Mouse (Mus musculus): ENCODE data around the gene Ghitm.
A peak's percentile ranks its signal among the peaks of the same experiment; 100 is the strongest.
"Not testable (repeated sequence)": the region's sequence is repeated elsewhere in the genome, so short reads cannot be mapped to it uniquely, and the experiment has no call there.

Gene Ghitm

GRCm38 (mm10) chr14:37135127-37135593, at the start of gene Ghitm:
Gene Ghitm, minus strand, starts transcription at chr14:37135272.
- DNase-seq, result peak; percentile 96 to 98

DNA sequence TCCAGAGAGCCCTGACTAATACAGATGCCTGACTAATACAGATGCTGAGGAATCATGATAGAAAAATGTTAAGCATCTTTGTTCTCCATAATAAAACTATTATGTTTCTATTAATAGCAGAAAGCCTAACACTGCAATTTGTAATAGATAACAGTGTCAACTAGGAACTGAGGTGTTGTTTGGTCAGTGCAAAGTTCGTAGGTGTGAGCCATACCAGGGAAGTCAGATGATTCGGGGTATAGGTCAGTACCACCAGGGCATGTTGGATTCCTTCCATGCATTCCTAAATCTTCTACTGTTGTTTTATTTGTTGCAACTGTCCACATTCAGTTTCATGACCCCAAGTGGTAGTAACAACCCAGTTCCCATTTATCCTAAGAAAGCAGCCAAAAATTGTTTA, 49.8 kb upstream of the Ghitm start:
- DNase-seq, result no peak

DNA sequence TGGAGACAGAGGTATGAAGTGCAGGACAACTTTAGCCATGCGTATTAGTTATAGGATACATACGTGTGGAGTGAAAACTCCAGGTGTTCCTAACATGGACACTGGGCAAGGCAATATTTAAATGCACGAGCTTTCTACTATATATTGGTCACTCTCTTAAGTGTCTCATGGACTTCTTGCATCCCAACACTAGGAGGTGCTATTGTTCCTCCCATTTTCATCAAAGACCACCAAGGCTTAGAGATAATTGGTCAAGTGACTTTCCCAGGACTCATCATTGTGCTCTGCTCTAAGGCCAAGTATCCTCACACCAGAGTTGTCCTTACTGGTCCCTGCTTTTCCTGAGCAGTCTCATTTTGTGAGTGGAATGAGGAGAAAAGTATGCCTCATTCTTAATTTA, 39.4 kb upstream of the Ghitm start:
- DNase-seq, result no peak

- DNase-seq, result peak in 1 of 2 experiments; percentile 2
Measured at GRCm38 (mm10) chr14:37165266-37165926, 30.3 kb upstream of the Ghitm start.

DNA sequence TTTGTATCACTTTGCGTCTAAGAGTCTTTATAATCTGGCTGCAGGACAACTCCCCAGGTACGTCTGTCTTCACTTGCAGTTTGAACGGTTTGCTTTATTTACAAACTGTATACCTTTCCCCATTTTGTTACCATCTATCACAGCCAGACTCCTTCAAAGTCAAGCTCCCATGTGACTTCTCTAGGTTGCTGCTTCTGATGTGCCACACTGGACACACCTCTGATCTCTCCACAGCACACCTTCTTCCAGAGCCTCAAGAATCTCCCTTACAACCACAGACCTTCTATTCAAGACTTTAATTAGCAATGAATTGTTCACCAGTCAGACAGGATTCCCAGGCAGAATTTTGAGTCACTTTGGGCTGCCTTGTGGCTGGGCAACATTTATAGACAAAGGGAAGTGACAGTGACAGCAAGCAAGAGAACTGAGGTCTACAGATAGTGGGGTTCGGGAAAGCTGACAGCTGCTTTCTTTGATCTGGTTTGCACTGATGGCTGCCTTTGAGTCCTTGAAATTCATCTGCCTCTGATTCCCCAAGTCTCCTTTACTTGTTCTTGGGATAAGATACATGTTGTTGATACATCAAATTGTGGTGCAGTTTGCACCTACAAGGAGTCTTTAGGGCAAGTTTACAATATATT, 29.4 kb upstream of the Ghitm start:
- DNase-seq, result no peak

DNA sequence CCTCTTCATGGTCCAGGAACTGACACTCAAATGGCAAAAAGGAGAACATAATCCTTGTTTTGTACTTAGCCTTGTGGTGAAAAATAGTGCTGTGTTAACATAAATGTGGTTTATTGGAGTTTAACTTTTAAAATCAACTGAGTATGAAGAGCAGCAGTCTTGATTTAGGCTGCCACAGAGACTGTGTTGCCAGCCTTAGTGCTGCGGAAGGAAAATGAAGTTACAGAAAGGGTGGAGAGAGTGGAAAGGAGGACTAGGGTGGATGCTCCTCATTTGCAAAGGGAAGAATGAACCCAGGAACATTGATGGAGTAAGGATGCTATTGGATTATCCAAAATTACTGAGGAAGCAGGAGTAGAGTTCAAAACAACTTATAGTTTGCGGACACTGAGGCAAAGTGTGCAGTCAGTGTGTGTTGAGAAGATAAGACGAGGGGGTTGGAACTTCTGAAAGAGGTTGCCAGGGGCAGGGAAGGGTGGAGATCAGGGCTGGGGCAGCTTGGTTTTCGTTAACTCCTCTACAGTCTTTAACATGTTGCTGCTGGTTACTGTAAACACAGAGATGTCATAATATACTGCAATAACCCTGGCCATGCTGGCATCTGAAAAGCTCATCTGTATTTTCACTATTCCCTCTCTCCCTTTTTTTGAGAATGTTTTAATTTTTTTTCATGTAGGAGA, 28.3 kb upstream of the Ghitm start:
- no peak for DNase-seq

- no peak for DNase-seq
Measured at GRCm38 (mm10) chr14:37154391-37154790, 19.3 kb upstream of the Ghitm start.

DNA sequence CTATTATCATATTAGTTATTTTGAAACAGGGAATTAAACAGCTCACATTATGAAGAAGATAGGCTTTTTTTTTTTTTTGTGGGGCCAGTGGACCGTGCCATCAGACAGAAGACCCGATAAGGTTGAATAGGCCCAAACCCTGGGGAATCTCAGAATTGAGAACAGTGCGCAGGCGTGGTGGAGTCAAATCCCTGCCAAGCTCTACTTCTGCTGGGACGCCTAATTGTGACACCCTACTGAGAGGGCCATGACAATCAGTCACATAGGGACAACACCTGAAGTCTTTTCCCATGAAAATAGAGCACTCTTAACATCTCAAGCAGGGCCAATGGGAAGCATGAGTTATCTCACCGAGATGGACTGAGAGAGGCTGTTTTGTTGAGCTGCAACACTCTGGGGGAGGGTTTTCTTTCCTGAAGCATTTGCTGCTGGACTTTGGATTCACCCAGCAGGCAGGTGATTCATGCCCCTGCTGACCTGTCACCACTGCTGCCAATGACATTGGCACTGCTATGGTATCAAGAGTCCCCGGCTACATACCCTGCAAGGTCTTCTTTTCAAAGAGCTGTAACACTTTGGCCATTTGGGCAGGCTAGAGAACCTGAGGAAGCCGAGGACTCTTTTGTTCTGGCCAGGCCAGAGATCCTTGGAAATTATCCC, 4.1 kb upstream of the Ghitm start:
- DNase-seq, result no peak

DNA sequence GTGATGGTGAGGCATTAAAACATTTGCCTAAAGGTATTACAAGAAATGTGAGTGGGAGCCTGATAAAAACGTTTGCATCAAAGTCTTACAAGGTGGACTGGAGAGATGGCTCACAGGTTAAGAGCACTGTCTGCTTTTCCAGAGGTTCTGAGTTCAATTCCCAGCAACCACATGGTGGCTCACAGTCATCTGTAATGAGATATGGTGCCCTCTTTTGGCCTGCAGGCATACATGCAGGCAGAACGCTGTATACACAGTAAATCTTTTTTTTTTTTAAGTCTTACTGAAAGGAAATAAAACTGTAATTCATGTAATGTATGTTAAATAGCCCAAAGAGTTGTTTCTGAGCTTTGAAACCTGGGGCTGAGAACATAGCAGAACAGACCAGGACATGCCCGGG, 2.5 kb upstream of the Ghitm start:
- not testable (repeated sequence) for DNase-seq

- DNase-seq, result no peak
Measured at GRCm38 (mm10) chr14:37136110-37136509, 1.0 kb upstream of the Ghitm start.

GRCm38 (mm10) chr14:37135671-37136070, 599 bp upstream of the Ghitm start:
- no peak for DNase-seq

DNA sequence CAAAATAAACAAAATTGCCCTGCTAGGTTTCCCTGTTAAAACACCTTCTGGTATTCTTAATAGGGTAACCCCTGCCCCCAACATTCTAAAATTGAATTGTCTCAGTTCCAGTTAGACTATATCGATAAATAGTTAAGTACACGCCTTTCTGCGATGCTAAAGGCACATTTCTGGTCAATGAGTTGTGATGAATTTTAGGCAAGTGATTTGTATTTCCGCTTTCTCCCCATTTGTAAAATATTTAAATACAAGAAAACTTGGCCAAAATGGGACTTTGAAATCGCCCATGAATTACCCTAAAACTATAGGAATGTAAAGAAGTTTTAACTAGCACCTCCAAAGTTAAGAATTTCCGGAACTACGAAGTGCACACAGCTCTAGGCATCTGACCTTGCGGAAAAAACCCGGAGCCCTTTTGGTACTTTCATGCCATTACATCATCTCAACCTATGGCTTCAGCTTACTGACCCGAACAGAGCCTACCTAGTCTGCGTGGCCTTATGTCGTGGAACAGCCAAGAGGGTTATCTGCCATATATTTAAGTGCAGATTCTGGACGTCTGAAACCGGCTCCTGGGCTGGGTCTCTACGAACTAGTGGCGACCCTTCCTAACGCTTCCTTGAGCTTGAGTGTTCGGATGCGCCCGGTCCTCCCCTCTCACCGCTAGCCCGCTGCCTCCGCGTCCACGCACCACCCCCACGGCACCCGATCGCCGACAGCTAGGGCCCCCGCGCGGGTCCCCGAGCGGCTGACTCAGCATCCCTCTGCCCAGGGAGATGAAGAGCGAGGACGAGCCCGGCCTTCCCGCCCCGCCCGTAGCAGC, 557 bp downstream of the Ghitm start:
- no peak for DNase-seq

DNA sequence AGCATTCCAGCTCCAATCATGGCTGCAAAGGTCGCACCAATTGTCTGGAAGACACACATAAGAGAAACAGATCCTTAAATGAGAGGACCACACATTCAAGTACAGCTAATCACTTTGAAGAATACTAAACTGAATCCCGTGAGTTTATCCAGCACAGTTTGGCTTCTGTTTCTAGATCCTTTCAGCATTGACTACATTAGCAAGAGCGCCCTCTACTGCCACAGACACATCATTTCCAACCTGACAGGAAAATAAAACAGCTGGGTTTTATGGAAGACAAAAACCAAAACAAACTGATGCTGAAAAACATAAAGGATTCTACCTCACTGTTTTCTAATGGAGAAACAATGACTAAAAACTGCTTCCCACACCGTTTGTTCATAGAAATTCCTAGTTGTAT, 7.4 kb downstream of the Ghitm start:
- DNase-seq, result peak in 1 of 2 experiments; percentile 41

DNA sequence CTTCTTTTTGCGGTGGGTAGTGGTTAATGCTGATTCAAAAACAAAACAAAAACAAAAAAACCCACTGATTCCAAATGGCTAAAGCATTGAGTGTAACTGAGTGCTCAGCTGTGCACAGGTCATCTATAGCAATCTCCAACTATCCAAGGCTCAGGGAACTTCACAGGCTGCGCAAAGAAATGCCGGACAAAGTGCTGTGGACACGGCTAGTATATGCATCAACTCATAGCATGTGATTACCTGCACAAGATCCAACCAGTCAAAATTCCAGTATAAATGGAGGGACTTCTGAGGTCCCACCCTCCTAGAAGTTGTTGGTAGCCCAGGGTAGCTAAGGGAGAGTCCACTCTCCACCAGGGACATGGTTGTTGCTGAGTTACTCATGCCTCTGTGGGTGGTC, 15.8 kb downstream of the Ghitm start:
- no peak for DNase-seq

- DNase-seq, result no peak
Measured at GRCm38 (mm10) chr14:37113922-37114321, 21.1 kb downstream of the Ghitm start, which contains the start of gene 2610528A11Rik. Gene 2610528A11Rik, minus strand, starts transcription at chr14:37114022.

DNA sequence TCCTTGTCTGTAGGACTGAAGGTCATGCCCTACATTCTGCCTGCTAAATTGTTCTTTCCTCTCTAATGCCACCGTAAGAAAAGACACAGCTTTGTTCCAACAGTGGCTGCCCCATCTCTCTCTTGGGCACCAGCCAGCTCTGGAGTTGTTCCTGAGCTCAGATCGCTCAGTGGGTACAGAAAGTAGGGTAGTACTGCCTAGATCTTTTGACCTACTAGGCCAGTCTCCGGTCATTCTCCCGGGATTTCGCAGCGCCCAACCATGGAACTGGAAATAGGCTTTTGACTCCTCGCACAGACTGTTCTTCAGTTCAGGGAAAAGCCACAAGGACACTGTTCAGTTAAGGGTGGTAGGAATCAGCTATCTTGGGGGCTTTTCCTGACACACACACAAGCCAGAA, 22.1 kb downstream of the Ghitm start:
- no peak for DNase-seq

GRCm38 (mm10) chr14:37111371-37111770, 23.7 kb downstream of the Ghitm start:
- no peak for DNase-seq

GRCm38 (mm10) chr14:37110456-37110855, 24.6 kb downstream of the Ghitm start:
- no peak for DNase-seq

- DNase-seq, result no peak
Measured at GRCm38 (mm10) chr14:37109975-37110374, 25.1 kb downstream of the Ghitm start.

- DNase-seq, result no peak
Measured at GRCm38 (mm10) chr14:37109460-37109859, 25.6 kb downstream of the Ghitm start.

- peak in 1 of 2 experiments; percentile 9 for DNase-seq
Measured at GRCm38 (mm10) chr14:37105846-37106245, 29.2 kb downstream of the Ghitm start.

DNA sequence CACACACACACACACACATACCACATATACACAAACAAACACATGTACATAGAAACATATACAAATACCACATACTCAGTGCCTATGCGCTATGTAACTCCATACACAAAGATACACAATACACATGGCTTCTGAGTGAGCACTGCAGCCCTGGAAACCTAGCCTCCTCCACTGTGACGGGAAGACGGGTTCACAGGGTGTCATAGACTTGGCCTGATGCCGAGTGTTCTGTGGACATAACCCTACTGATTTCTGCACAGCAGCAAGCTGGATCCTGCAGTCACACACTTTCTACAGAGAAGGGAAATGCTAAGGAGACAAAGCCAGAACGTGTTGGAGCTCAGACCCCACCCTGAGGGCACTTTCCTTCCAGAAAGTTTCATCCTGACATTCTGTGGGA, 30.3 kb downstream of the Ghitm start:
- no peak for DNase-seq
